Mouse (Mus musculus) urinary bladder, postnatal 25 days (tissue): ENCODE data around the gene Igf2r.
"Not testable (repeated sequence)": the region's sequence is repeated elsewhere in the genome, so short reads cannot be mapped to it uniquely, and the experiment has no call there.

Experiments
- DNase-seq: peaks from one replicate; pipeline ENCODE4 v3.0.0; 2022; ENCODE audit warnings: low spot score

Gene Igf2r

DNA sequence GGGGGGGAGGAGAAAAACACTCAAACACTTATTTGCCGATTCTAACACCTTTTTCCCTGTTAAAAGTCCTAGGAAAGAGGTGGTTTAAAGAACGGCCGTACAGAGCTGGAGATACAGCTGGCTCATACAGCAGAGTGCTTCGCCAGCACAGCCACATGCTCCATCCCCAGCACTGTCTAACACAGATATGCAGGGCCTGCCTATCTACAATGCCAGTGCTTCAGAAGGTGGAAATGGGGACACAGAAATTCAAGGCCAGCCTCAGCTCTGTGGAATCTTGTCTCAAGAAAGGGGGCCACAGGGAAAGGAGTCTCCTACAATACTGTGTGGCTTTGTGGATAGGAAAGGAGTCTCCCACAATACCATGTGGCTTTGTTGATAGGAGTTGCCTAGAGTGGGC lies 52.0 kb downstream of the Igf2r start:
- DNase-seq = no peak

DNA sequence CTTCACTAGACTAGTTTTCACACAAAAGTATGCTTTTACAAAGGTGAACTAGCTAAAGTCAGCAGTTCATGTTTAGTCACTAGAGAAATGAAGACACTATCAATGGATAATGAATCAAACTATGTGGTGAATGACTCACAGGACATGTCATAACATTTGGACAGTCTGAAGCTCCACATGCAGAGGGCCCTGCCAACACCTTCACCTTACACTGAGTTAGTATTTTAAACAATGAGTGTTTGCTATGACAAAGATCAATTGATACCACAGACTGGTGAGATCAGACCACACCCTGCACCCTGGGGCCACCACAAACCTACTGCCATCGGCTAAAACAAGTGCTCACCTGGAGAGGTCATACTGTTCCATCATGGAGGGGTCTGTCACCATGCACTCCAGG lies 54.4 kb downstream of the Igf2r start:
- no peak for DNase-seq

DNA sequence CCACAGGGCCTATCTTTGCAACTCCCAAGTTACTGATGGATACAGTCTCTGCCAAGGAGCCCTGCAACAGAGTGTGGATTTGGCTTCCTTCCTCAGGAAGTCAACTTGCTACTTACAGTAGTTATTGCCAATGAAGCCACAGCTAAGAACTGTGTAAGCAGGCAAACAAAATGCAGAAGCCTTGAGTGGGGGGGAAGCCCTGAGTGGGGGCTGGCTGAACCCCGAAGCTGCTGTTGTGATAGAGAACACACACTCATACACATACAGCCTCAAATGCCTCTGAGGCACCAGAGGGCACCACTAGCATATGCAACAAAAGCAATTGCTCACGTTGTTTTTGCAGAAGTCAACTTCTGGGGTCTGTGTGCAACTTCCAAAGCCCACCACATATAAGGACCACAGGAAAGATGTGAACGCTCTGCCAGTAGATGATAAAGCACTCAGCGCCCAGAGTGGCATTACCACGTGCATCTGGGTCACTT lies 55.3 kb downstream of the Igf2r start:
- DNase-seq = no peak

DNA sequence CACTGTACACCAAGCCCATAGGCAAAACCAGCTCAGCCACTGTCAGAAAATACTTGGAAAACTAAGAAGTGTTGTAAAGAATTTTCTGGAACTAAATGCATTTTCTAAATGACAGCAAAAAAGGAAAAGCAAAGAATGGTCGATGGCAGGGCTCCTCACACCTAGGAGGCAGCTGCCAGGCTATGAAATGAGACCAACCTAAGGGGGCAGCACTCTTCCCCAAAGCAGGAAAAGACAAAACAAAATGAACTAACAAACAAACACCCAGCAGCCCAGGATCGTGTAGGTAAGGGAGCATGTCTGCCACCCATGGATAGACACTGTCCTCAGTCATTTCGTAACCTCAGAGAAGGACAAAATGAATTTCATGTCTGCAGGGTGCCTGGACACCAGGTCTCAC lies 56.5 kb downstream of the Igf2r start:
- DNase-seq = no peak

DNA sequence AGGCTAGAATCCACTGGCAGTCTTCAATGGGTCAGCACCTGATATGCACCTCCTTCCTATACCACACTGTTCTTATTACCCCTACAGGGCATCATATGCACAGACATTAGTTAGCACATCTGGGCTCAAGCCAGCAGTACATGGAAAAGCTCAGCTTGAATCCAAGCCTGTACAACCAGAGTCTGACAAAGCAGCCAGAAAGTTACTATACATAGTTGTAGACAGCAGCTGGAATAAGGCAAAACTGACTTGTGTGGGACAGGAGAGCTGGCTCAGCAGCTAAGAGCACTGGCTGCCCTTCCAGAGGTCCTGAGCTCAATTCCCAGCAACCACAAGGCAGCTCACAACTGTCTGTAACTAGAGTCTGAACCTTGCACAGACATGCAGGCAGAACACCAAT lies 57.3 kb downstream of the Igf2r start:
- DNase-seq = no peak

DNA sequence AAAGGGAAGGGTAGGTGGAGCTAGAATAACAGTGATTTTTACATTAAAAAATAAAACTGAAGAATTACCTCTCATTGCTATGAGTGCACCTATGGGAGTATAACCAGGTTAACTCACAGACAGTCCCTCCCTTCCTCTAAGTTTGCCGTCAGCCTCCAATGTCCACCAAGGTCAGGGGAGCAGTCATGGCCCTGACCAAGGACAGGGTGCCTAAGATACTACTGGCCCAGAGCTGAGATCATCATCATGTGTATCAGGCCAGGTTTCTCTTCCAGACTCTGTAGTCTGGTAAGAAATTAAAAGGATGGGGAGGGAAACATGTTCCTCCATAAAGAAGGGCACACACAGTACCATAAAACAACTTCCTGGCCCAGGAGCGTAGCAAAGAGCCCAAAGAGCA lies 58.5 kb downstream of the Igf2r start:
- DNase-seq = no peak

DNA sequence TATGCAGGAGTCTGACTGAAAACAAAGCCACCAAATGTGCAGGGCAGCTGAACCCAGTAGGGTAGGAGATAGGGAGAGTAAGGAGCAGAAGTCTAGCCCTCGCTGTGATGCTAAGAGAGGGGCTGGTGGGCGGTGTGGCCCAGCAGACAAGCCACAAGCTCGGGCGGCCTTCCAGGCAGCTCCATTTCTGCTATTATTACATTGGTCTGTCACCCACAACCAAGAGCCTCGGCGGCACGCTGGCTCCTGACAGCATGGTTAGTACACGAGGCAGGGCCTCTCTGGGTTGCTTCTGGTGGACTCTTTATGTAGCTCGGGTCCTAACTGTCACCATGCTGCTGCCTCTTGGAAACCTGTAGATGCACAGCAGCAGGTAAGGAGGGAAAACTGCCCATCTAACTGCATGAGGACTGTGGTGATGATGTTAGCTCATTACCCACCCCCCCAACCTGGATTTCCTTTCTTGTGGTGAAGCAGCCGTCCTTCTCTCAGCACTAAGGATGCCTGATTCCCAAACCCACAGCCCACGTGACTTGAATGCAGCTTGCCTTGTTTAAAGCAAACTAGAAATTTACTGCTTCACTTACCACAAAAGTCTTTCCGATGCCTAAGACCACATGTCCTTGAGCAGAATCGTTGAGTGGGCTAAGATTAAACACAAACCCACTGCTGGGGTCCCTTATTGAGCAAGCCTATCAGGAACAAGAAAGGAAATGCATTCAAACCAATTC lies 59.2 kb downstream of the Igf2r start:
- no peak for DNase-seq

DNA sequence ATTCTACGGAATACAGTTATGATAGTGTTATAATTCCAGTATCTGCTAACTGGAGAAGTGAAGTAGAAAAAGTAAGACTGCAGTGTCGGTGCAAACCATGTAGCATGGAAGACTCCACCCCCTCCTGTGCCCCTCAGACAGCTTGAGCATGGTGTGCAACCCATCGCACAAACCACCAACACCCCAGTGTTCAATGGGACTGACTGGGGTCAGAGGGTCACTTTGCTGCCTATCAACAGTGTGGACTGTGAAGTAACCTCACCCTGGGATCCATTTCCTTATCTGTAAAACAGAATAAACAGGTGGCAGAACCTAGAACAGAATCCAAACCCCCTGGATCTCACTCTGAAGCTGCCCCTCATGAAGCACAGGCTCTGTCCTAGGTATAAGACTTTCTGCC lies 61.1 kb downstream of the Igf2r start:
- DNase-seq = no peak

DNA sequence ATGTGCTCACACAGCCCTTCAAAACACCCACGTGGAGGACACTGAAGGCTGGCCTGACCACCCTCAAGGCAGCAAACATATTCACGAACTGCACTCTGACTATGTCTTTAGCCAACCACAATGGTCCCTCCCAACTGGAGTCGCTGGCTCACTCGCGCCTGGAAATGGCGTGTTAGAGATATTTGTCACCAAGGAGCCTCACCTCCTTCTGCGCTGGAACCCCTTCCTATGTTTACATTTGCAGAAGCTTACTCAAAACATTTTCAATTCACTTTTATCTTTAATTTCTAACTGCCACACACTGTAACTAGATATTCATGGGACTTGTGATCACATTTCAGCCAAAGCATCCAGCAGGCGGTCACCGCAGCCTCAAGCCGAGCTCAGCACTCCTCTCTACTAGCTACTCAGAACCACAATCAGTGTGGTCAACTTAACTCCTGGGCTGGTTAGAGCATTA lies 62.8 kb downstream of the Igf2r start:
- no peak for DNase-seq

DNA sequence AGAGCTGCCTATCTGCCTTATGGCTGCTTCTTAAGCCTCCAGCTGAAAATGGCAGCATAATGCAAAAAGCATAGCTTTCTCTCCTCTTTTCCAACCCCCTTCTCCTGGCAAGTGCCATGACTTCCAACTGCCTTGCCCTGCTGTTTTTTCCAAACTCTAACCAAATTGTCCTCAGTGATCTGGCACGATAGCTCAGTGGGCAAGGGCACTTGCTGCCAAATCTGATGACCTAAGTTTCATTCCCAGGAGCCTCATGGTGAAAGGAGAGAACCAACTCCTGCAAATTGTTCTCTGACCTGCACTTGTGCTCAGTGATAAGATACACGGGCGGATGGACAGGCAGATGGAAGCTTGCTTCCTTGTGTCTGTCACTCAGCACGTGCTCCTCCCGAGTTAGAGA lies 66.6 kb downstream of the Igf2r start:
- DNase-seq = no peak

DNA sequence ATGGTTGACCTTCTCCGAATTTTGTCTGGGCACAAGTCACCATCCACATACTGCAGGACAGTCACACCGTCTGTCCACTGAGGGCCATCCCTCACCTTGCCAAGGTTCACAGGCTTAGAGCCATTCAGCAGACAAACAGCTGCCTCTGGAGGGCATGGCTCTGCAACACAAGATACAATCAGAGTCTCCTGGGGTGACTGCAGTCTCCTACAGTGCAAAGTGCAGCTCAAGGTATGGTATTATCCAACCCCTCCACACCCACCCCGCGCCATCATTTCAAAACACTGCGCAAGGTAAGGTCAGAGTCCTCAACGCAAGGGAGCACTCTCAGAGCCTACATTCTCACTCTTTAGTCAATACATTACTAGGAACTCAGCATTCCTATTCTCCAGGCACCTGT lies 69.1 kb downstream of the Igf2r start:
- DNase-seq = no peak

DNA sequence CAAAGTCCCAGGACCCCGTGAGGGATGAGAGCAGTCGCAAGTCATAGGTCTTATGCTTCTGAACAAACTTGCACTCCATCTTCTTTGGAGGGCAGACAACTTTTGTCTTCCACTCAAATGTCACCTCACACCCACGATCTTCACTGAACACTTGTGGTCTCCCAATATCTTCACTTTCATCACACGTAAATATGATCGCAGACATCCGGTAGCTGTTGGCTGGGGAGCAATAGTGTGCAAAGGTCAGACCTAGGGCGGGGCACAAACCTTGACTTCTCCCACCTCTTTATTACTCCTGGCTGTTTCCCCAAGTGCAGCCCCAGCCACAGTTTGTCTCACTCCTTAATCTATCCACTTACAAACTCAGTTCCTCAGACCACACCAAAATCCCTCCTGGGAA lies 77.6 kb downstream of the Igf2r start:
- DNase-seq = no peak

DNA sequence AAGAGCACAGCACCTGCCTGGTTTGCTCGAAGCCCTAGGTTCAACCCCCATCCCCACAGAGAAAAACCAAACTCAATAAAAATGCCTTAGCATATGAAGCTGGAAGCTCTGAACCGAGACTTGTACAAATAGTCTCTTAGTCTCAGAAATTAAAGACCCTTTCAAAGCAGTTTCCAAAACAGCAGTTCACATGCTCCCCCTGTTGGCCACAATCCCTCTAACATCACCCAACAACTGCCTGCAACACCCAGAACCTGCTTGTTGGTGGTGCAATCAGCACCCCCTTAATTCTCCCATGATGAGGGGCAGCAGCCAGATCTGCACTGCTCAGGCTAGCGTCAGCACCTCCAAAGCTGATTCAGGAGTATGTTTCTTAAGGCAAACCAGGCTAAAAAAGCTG lies 79.9 kb downstream of the Igf2r start:
- no peak for DNase-seq

DNA sequence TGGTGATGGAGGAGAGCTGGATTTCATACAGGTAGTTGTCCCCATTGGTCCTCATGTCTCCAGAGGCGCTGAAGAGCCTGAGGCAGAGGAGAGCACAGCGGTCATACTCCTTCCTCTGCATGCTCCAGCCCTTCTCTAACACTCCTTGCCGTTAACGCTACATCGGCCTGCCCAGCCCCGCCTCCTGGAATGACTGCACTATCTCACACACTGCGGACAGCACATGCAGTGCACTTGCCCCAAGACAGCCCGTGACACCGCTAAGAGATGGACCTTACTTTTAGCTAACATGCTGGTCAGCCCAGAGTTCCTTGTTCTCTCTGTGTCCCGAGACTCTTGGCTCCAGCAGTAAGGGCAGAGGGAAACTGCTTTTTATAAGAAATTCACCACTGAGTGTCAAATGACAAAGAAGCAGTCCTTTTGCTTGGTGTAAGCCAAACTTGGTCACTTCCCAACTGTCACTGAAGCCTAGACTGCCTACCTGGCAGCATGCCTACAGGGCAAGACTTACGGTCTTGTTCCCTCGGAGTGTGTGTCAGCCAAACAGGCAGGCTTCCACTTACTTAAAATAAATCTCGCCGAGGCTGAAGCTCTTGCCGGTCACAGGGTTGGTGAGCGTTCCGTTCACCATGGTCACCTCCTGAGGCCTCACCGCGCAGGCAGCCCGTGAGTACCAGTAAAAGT lies 80.9 kb downstream of the Igf2r start:
- no peak for DNase-seq

DNA sequence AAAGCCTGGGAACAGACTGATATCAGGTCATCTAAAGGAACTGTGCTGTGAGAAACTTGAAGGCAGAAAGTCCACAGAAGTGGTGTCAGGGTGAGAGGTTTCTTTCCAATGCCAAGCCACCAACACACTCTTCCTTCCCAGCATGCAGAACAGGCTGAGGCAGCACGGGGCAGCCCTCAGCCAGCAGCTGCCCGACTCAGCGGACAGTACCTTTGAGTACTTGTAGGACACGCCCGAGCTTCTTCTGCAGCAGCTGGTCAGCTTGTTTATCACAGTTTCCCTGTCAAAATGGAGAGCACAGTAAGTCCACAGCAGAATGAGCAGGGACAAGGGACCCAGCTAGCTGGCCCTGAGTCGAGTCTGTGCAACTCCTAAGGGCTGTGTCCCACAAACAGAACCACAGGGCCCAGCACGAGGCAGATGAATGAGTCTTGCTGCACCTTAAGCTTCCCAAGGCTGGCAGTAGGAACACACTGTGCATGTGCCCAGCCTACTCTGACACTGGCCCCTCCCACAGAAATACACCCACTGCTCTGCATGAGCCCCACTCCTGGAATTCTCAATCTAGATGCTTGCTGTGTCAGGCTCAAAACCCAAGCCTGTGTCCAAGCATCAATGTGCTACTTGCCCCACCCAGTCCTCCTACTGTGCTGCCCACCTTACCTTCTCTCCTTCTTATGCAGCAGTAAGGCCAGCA lies 84.4 kb downstream of the Igf2r start:
- DNase-seq = no peak

DNA sequence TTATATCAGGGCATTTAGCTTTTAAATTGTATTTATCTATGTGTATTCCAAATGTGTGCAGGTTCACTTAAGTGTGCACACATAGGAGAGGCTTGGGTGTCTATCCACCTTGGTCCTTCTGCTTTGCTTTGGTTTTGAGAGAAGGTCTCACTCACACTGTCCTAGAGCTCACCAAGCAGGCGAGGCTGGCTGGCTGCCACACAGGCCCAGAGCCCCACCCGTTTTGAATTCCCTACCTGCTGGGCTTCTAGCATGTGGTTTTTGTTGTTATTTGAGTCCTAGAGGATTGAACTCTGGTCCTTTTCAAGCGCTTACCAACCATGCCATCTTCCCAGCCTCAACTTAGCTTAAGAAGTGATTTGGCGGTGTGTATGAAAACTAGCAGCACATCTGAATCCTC lies 85.1 kb downstream of the Igf2r start:
- DNase-seq = no peak

DNA sequence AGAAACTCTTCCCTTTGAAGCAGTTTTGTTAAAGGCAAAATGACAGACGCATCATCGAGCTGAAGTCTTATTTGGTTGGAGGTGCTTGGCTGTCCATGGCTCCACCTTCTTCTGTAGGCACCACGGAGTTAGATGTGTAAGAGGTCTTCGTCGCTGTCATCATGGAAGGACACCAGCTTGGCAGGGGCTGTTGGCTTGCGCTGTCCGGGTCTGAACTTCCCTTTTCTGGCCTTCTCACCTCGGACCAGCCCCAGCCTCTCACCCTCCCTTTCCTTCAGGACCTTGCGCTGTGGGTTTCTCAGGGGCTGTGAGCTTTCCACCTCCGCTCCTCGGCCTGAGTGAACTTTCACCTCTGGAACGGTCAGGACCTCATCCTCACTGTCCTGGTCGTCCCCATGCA lies 85.9 kb downstream of the Igf2r start:
- no peak for DNase-seq

DNA sequence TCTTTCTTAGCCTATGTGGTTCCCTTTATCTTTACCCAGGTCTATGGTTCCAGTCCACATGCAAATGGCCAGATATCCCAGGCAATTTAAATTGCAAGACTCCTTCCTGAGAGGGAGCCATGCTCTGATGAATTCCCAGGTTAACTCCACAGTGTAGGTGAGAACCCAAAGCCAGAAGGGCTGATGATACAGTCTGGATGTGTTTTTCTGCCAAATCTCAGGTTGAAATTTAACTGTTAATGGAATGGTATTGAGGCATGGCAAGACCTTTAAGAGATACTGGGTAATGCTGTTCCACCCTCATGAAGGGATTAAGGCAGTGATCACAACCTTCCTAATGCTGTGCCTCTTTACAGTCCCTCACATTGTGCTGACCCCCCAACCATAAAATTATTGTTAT lies 91.2 kb downstream of the Igf2r start:
- no peak for DNase-seq

DNA sequence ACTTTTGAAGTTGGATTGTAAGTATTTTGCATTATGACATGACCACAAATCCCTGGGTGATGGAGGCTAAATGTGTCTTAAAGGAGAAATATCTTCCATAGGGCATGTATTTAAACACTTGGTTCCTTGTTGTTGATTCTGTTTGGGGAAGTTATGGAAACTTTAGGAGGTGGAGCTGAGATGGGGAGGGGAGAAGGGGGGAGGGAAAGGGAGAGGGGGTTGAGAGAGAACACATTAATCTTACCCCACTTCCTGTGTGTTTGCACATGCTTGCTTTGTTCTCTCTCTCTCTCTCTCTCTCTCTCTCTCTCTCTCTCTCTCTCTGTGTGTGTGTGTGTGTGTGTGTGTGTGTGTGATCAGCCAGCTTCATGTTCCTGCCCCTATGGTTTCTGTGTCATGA lies 92.3 kb downstream of the Igf2r start:
- no peak for DNase-seq

DNA sequence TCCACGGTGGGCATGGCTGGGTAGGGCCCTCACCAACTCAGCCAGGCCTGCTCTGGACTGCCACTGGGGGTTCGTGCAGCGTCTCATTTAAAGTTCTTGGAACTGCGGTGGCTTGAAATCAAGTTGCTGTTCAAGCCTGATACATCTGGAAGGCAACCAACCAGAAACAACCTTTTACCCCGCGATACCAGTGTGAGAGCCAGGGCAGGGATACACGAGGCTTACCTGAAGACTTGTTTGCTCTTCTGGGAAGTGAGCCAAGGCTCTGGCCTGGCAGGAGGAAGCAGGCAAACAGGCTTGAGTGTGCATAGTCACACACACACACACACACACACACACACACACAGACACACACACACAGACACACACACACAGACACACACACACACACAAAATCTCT lies 93.8 kb downstream of the Igf2r start, which contains the start of gene Slc22a1:
Slc22a1 (minus strand) TSS at position 184 of the 400 bp plus-strand sequence.
- DNase-seq = peak; percentile 39

DNA sequence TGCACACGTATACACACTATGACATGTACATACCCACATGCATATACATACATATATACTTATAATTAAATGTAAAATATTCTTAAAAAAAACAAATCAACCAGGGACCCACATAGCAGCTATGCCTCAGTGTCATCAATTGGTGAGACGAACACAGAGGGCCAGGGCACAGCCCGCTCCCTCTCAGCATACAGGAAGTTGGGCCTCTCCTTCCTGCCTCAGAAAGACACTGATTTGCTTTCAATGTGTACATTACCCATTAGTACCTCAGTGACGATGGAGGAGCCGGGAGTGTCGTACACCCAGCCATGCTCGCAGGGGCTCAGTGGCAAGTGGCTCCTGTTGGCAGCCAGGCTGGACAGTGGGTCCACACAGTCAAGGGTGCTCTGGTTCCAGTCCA lies 94.5 kb downstream of the Igf2r start:
- DNase-seq = not testable (repeated sequence)

DNA sequence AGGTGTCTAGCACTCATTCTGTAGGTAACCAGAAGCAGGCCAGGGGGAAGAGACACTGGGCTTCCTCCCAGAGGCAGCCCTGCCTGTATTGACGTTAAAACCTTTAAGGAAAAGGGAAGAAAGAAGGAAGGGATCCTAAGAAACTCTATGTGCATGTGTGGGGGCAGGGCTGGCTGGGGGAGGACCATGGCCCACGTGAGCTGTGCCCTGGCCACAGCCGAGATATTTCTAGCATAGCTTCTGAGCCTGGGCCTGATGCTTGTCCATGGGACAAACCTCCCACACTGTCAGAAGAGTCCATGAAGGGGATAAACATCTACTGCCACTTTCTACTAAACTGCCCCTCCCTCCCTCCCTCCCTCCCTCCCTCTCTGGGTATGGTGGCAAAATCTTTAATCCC lies 95.6 kb downstream of the Igf2r start:
- DNase-seq = no peak

DNA sequence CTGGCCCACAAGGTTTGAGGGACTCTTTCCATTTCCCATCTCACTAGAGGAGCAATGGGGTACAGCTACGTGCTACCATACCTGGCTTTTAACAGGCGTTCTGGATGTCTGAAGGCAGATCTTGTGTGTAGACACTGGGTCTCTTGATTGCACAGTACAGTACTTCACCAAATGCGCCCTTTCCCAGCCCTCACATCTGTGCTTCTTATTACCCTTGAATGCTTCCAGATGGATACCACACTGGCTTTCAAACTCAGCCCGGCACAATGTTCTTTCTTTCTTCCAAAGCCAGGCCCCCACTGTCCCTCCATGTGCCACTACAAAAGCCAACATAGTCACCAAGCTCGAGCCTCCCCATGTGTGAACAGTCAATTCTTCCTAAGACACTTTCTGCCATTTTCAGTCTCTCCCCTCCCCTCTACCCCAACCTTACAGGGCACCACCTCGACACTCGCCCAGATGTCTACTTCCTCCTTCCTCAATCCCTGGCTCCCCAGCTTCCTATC lies 97.1 kb downstream of the Igf2r start:
- DNase-seq = no peak
